Mouse (Mus musculus): ENCODE data around the gene Psme2b.
"Not testable (repeated sequence)": the region's sequence is repeated elsewhere in the genome, so short reads cannot be mapped to it uniquely, and the experiment has no call there.

The Psme2b gene

GRCm38 (mm10) chr11:48946090-48946489 is at the start of gene Psme2b:
TSS of gene Psme2b (minus strand) at chr11:48946190.
- not testable (repeated sequence) for DNase-seq (ENCODE audit: low spot score)

- not testable (repeated sequence) for DNase-seq (ENCODE audit: low spot score)
Observed at GRCm38 (mm10) chr11:48994018-48994417, 48.0 kb upstream of the Psme2b start, which contains the start of gene Tgtp1. TSS of gene Tgtp1 (minus strand) at chr11:48994172.

- DNase-seq (ENCODE audit: low spot score), result not testable (repeated sequence)
Observed at GRCm38 (mm10) chr11:48993296-48993695, 47.3 kb upstream of the Psme2b start.

- not testable (repeated sequence) for DNase-seq (ENCODE audit: low spot score)
Observed at GRCm38 (mm10) chr11:48991740-48992520, 45.9 kb upstream of the Psme2b start, which contains the start of gene Gm12185. TSS of gene Gm12185 (minus strand) at chr11:48992226.

GRCm38 (mm10) chr11:48989981-48990380 is 44.0 kb upstream of the Psme2b start:
- DNase-seq (ENCODE audit: low spot score), result not testable (repeated sequence)

GRCm38 (mm10) chr11:48988219-48988618 is 42.2 kb upstream of the Psme2b start:
- DNase-seq (ENCODE audit: low spot score), result not testable (repeated sequence)

GRCm38 (mm10) chr11:48982848-48983247 is 36.9 kb upstream of the Psme2b start:
- DNase-seq (ENCODE audit: low spot score), result not testable (repeated sequence)

GRCm38 (mm10) chr11:48980052-48980451 is 34.1 kb upstream of the Psme2b start:
- DNase-seq (ENCODE audit: low spot score), result not testable (repeated sequence)

GRCm38 (mm10) chr11:48979251-48979650 is 33.3 kb upstream of the Psme2b start, which contains the start of gene 9930111J21Rik1:
TSS of gene 9930111J21Rik1 (minus strand) at chr11:48979398.
- not testable (repeated sequence) for DNase-seq (ENCODE audit: low spot score)

- DNase-seq (ENCODE audit: low spot score), result not testable (repeated sequence)
Observed at GRCm38 (mm10) chr11:48978240-48978939, 32.4 kb upstream of the Psme2b start, which contains the start of gene Olfr56. TSS of gene Olfr56 (plus strand) at chr11:48978889.

- not testable (repeated sequence) for DNase-seq (ENCODE audit: low spot score)
Observed at GRCm38 (mm10) chr11:48974686-48975085, 28.7 kb upstream of the Psme2b start.

- not testable (repeated sequence) for DNase-seq (ENCODE audit: low spot score)
Observed at GRCm38 (mm10) chr11:48939286-48939685, 6.7 kb downstream of the Psme2b start.

- DNase-seq (ENCODE audit: low spot score), result not testable (repeated sequence)
Observed at GRCm38 (mm10) chr11:48935291-48935690, 10.7 kb downstream of the Psme2b start.

- not testable (repeated sequence) for DNase-seq (ENCODE audit: low spot score)
Observed at GRCm38 (mm10) chr11:48933923-48934322, 12.1 kb downstream of the Psme2b start.

- DNase-seq (ENCODE audit: low spot score), result not testable (repeated sequence)
Observed at GRCm38 (mm10) chr11:48933422-48933821, 12.6 kb downstream of the Psme2b start.

- DNase-seq (ENCODE audit: low spot score), result not testable (repeated sequence)
Observed at GRCm38 (mm10) chr11:48928068-48928467, 17.9 kb downstream of the Psme2b start.

GRCm38 (mm10) chr11:48926437-48926836 is 19.6 kb downstream of the Psme2b start:
- not testable (repeated sequence) for DNase-seq (ENCODE audit: low spot score)

GRCm38 (mm10) chr11:48923818-48924217 is 22.2 kb downstream of the Psme2b start:
- DNase-seq (ENCODE audit: low spot score), result not testable (repeated sequence)

- DNase-seq (ENCODE audit: low spot score), result no peak
Observed at GRCm38 (mm10) chr11:48918380-48918779, 27.6 kb downstream of the Psme2b start.

- no peak for DNase-seq (ENCODE audit: low spot score)
Observed at GRCm38 (mm10) chr11:48913611-48914010, 32.4 kb downstream of the Psme2b start.

- no peak for DNase-seq (ENCODE audit: low spot score)
Observed at GRCm38 (mm10) chr11:48908459-48908858, 37.5 kb downstream of the Psme2b start.

- DNase-seq (ENCODE audit: low spot score), result no peak
Observed at GRCm38 (mm10) chr11:48902021-48902420, 44.0 kb downstream of the Psme2b start, which contains the start of gene Gm5431. TSS of gene Gm5431 (minus strand) at chr11:48902214.
